Mouse (Mus musculus) small intestine, adult 2 months (tissue): Measurements from ENCODE around the gene Scimp. TPM values are rescaled to one million over a fixed set of nuclear protein-coding genes. Genes with fewer than 3 reads are reported as not detected.
"Not testable (repeated sequence)": the region's sequence is repeated elsewhere in the genome, so short reads cannot be mapped to it uniquely, and the experiment has no call there.

Experiments
- H3K27ac ChIP-seq: fragments of 200-500 bp; 2 replicates; pipeline ENCODE4 v1.5.1; 2012; ENCODE audit warnings: low read depth, low read length, control low read depth, inconsistent platforms; ENCODE audit not compliant: insufficient read depth
- H3K27me3 ChIP-seq: fragments of 200-500 bp; 2 replicates; pipeline ENCODE4 v1.6.1; 2012; ENCODE audit warnings: mild to moderate bottlenecking, moderate library complexity, low read length, inconsistent platforms; ENCODE audit not compliant: control insufficient read depth, insufficient read depth
- H3K36me3 ChIP-seq: fragments of 200-500 bp; 2 replicates; pipeline ENCODE4 v1.6.1; 2012; ENCODE audit warnings: mild to moderate bottlenecking, low read length, control low read depth, inconsistent platforms; ENCODE audit not compliant: control insufficient read depth, insufficient read depth
- H3K4me1 ChIP-seq: fragments of 200-500 bp; 2 replicates; pipeline ENCODE4 v1.6.1; 2012; ENCODE audit warnings: low read length, inconsistent platforms, mixed read lengths; ENCODE audit not compliant: control insufficient read depth, insufficient read depth, insufficient read length
- H3K4me3 ChIP-seq: fragments of 200-500 bp; 2 replicates; pipeline ENCODE4 v1.5.1; 2012; ENCODE audit warnings: low read depth, mild to moderate bottlenecking, control low read depth, inconsistent platforms, low read length, moderate library complexity
- CTCF ChIP-seq: fragments of 200-500 bp; IDR thresholded peaks from 2 replicates; pipeline ENCODE4 v1.5.1; 2012; ENCODE audit warnings: low read depth, mild to moderate bottlenecking, control low read depth, inconsistent platforms, low read length, moderate library complexity, mixed read lengths; ENCODE audit not compliant: insufficient replicate concordance, insufficient read length; ENCODE audit errors: extremely low read depth
- POLR2A ChIP-seq: fragments of 200-500 bp; IDR thresholded peaks from 2 replicates; pipeline ENCODE4 v1.6.1; 2012; ENCODE audit warnings: low read depth, mild to moderate bottlenecking, control low read depth, inconsistent platforms, low read length, moderate library complexity
- WGBS: fragments of 180-500 bp; shearing (Covaris S2); methylation state at CpG from one replicate; pipeline ENCODE4 v1.1.7; 2018; 5-methylcytosine and 5-hydroxymethylcytosine counted together
- polyA plus RNA-seq: library from polyadenylated mRNA; depleted of rRNA; stranded (reverse); fragments of >200 nt; gene quantifications from 2 replicates; pipeline ENCODE4 v1.2.3, GENCODE M21; 2012

The Scimp gene
- polyA plus RNA-seq, 1 experiment, result 0.94 TPM

DNA sequence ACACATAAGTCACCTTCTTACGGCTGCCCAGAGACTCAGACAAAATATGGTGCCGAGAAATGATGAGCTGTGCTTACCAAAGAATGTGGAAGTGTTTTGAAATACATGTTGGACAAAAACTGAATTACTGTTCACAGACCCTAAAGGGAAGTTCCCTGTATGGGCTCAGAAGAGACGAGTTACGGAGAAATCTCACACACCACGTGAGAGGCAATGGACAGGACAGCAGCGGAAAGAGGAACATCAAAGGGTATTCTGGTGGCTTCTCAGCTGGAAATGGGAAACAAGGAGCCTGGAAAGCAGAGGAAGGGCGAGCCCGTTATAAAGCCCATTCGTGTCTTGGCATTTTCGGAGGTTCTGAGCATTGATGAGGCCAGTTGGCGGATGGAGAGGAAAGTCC, 25.3 kb downstream of the Scimp start:
- Histone ChIP-seq H3K4me1 (no peaks in the 10 kb centered on the region; the same call in 1 of the 2 replicates), H3K27ac (no peak overlapping the region), H3K27me3 (no peaks in the 10 kb centered on the region), H3K4me3 (no peak overlapping the region), H3K36me3 (no peaks in the 10 kb centered on the region)
- TF ChIP-seq CTCF (no peak), POLR2A (no peak)
- 75% methylated on average over 11 of the region's 11 CpGs for WGBS

- no peak for TF ChIP-seq POLR2A
- no peak for TF ChIP-seq CTCF
- Histone ChIP-seq H3K27ac (no peak overlapping the region), H3K4me3 (no peak overlapping the region), H3K36me3 (no peaks in the 10 kb centered on the region), H3K4me1 (no peaks in the 10 kb centered on the region; the same call in 1 of the 2 replicates), H3K27me3 (no peaks in the 10 kb centered on the region)
- 36% methylated on average over 2 of the region's 2 CpGs for WGBS
These were observed 26.5 kb downstream of the Scimp start for GRCm38 (mm10) chr11:70785908-70786307.

GRCm38 (mm10) chr11:70778058-70778457, 34.3 kb downstream of the Scimp start:
- not testable (repeated sequence) for H3K4me1 ChIP-seq, H3K27me3 ChIP-seq, H3K27ac ChIP-seq, H3K4me3 ChIP-seq, H3K36me3 ChIP-seq
- 20% methylated on average over 6 of the region's 6 CpGs for WGBS
- peak; percentile 19; the same call in 1 of the 2 replicates for TF ChIP-seq CTCF

DNA sequence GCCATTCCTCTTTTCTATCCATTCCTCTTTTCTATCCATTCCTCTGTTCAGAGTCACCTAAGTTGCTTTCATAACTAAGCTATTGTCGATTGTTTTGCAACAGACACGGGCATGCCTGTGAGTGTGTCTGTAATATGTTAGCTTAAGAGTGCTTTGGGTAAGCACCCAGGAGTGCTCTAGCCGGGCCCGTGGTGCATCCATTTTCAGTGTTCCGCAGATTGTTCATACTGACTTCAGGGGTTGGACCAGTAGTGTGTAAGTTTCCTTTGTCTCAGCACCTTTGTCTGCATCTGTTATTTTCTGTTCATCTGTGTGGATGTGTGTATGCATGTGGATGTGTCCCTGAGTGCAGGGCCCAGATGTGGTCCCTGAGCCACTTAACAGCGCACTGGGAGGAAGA, 34.8 kb downstream of the Scimp start:
- Histone ChIP-seq H3K27ac (no peak overlapping the region), H3K4me1 (peaks cover 5% of the 10 kb centered on the region), H3K36me3 (peaks cover 3% of the 10 kb centered on the region), H3K4me3 (no peak overlapping the region), H3K27me3 (no peaks in the 10 kb centered on the region)
- no peak for TF ChIP-seq CTCF
- no peak for TF ChIP-seq POLR2A
- WGBS, result 56% methylated on average over 6 of the region's 6 CpGs

GRCm38 (mm10) chr11:70776830-70777571, 35.4 kb downstream of the Scimp start:
- Histone ChIP-seq H3K4me3 (no peak overlapping the region), H3K27ac (no peak overlapping the region), H3K27me3 (no peaks in the 10 kb centered on the region), H3K4me1 (peaks cover 5% of the 10 kb centered on the region), H3K36me3 (peaks cover 7% of the 10 kb centered on the region)
- 22% methylated on average over 17 of the region's 17 CpGs for WGBS
- no peak for TF ChIP-seq POLR2A
- peak; percentile 91 for TF ChIP-seq CTCF

- no peak for TF ChIP-seq POLR2A
- no peak for TF ChIP-seq CTCF
- Histone ChIP-seq H3K27ac (no peak overlapping the region), H3K4me3 (no peak overlapping the region), H3K27me3 (no peaks in the 10 kb centered on the region), H3K4me1 (peaks cover under 1% of the 10 kb centered on the region; the same call in 1 of the 2 replicates), H3K36me3 (peaks cover 18% of the 10 kb centered on the region)
- 92% methylated on average over 3 of the region's 3 CpGs for WGBS
These were observed 41.6 kb downstream of the Scimp start for GRCm38 (mm10) chr11:70770804-70771203.

DNA sequence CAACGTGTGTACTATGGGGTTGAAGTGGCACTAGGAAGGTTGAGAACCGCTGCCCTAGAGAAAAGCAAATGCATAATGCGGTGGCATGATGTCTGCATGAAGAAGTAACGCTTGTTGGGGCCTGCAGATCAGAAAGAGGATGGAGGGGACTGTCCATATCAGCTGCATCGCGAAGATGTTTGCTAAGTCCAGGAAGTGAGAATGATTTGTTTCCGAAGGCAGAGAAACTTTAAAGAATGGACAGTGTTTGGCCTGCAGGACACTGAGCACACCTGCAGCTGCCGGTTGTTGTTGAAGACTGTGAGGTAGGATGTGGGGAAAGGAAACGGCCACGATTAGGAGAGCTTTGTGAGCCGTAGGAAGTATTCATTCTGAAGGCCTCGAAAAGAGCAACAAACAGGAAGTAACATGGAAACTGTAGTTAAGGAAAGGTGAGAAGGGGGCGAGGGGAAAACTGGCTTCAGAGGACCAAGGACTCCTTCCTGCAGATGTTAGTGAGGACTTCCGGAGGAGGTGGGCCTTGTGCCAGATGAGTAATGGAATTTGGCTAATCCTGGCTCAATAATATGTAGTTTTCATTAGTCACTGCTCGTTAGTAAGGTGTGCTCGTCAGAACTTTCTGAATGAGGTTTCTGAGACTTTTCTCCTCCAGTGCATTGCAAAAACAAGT, 46.5 kb downstream of the Scimp start:
- H3K4me3 ChIP-seq, result no peak overlapping the region
- H3K27me3 ChIP-seq, result no peaks in the 10 kb centered on the region
- peaks cover 6% of the 10 kb centered on the region; the same call in 1 of the 2 replicates for H3K4me1 ChIP-seq
- H3K27ac ChIP-seq, result peak overlapping the region; percentile 32
- H3K36me3 ChIP-seq, result peaks cover 2% of the 10 kb centered on the region; the same call in 1 of the 2 replicates
- TF ChIP-seq POLR2A, result no peak
- TF ChIP-seq CTCF, result no peak
- WGBS, result 52% methylated on average over 16 of the region's 16 CpGs
